Mouse (Mus musculus): ENCODE data around the gene Selenbp1. TPM values are rescaled to one million over a fixed set of nuclear protein-coding genes. Genes with fewer than 3 reads are reported as not detected.
A peak's percentile ranks its signal among the peaks of the same experiment; 100 is the strongest.
"Not testable (repeated sequence)": the region's sequence is repeated elsewhere in the genome, so short reads cannot be mapped to it uniquely, and the experiment has no call there.

Gene Selenbp1
- polyA plus RNA-seq, 1 experiment from 2014 or later, result 12.4 TPM

- H3K27ac ChIP-seq (ENCODE audit: low read length); H3K9ac ChIP-seq (ENCODE audit: low read depth, low read length); H3K4me3 ChIP-seq (ENCODE audit: low read depth, low read length); H3K27me3 ChIP-seq (ENCODE audit: control insufficient read depth, insufficient read depth, low read depth, low read length); H3K4me2 ChIP-seq (ENCODE audit: low read length); ATAC-seq; H3K9me3 ChIP-seq (replicated peaks; ENCODE audit: control insufficient read depth, low read length, poor library complexity, severe bottlenecking); H3K36me3 ChIP-seq (ENCODE audit: control insufficient read depth, insufficient read depth, low read length); H3K4me1 ChIP-seq (ENCODE audit: control insufficient read depth, insufficient read depth, low read length): not testable (repeated sequence)
- 85% methylated on average over 6 of the region's 9 CpGs for WGBS
Measured at GRCm38 (mm10) chr3:94942211-94942967, 9.5 kb downstream of the Selenbp1 start.

DNA sequence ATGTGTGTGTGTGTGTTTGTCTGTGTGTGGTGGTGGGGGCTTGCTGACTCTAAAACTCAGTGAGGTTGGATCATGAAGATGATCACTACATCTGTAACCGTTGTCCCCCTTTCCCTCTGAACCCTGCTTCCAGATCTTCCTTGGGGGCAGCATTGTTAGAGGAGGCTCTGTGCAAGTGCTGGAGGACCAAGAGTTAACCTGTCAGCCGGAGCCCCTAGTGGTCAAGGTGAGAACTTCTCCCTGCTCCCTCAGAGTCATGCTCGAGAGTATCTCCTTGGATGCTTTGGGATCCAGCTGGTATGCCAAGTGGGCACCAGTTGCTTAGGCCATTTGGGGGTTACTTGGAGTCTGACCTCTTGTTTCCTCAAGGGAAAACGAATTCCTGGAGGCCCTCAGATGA lies 10.8 kb downstream of the Selenbp1 start:
- ATAC-seq, result 0 out of 2 replicates have a peak, but pooled peaks have one; percentile 17
- not testable (repeated sequence) for H3K9ac ChIP-seq (ENCODE audit: low read depth, low read length); H3K4me1 ChIP-seq (ENCODE audit: control insufficient read depth, insufficient read depth, low read length); H3K4me2 ChIP-seq (ENCODE audit: low read length); H3K27me3 ChIP-seq (ENCODE audit: control insufficient read depth, insufficient read depth, low read depth, low read length); H3K9me3 ChIP-seq (replicated peaks; ENCODE audit: control insufficient read depth, low read length, poor library complexity, severe bottlenecking); H3K4me3 ChIP-seq (ENCODE audit: low read depth, low read length); H3K27ac ChIP-seq (ENCODE audit: low read length); H3K36me3 ChIP-seq (ENCODE audit: control insufficient read depth, insufficient read depth, low read length)
- WGBS, result 15% methylated on average over 4 of the region's 4 CpGs

DNA sequence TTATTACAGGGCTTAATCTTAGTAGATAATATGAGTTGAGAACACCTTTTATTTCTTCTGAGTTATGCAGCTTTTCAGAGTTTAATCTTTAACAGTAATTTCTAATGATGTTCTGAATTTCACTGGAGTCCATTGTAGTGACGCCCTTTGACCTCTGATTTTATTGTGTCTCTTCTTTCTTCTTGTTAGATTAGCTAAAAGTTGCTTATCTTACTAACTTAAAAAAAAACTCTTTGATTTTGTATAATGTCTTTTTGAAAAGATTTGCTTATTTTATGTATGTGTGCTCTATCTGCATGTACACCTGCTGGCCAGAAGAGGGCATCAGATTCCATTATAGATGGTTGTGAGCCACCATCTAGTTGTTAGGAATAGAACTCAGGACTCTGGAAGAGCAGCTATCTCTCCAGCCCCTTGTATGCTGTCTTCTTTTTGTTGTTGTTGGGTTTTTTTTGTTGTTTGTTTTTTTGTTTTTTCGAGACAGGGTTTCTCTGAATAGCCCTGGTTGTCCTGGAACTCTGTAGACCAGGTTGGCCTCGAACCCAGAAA lies 15.3 kb downstream of the Selenbp1 start:
- no peak for ATAC-seq

GRCm38 (mm10) chr3:94949645-94950044 lies 16.8 kb downstream of the Selenbp1 start:
- no peak overlapping the region for H3K4me3 ChIP-seq (ENCODE audit: low read depth, low read length)
- no peak overlapping the region for H3K4me2 ChIP-seq (ENCODE audit: low read length)
- H3K9me3 ChIP-seq (replicated peaks; ENCODE audit: control insufficient read depth, low read length, poor library complexity, severe bottlenecking), result 0 out of 2 replicates have a peak, but pooled peaks cover 2% of the 10 kb centered on the region
- H3K9ac ChIP-seq (ENCODE audit: low read depth, low read length), result no peak overlapping the region
- 85% methylated on average over 3 of the region's 3 CpGs for WGBS
- H3K4me1 ChIP-seq (ENCODE audit: control insufficient read depth, insufficient read depth, low read length), result peaks cover 3% of the 10 kb centered on the region
- H3K27ac ChIP-seq (ENCODE audit: low read length), result no peak overlapping the region
- no peaks in the 10 kb centered on the region for H3K27me3 ChIP-seq (ENCODE audit: control insufficient read depth, insufficient read depth, low read depth, low read length)
- no peak for ATAC-seq
- H3K36me3 ChIP-seq (ENCODE audit: control insufficient read depth, insufficient read depth, low read length), result no peaks in the 10 kb centered on the region

More for the DNA sequence above, 15.3 kb downstream of the Selenbp1 start:
- Histone ChIP-seq H3K4me1 (ENCODE audit: control insufficient read depth, insufficient read depth, low read length) (0 out of 2 replicates have a peak, but pooled peaks cover 2% of the 10 kb centered on the region), H3K27me3 (ENCODE audit: control insufficient read depth, insufficient read depth, low read depth, low read length) (no peaks in the 10 kb centered on the region), H3K9me3 (replicated peaks; ENCODE audit: control insufficient read depth, low read length, poor library complexity, severe bottlenecking) (0 out of 2 replicates have a peak, but pooled peaks cover 2% of the 10 kb centered on the region), H3K4me2 (ENCODE audit: low read length) (no peak overlapping the region), H3K9ac (ENCODE audit: low read depth, low read length) (no peak overlapping the region), H3K27ac (ENCODE audit: low read length) (no peak overlapping the region), H3K4me3 (ENCODE audit: low read depth, low read length) (no peak overlapping the region), H3K36me3 (ENCODE audit: control insufficient read depth, insufficient read depth, low read length) (no peaks in the 10 kb centered on the region)
- WGBS, result 70% methylated on average over 3 of the region's 3 CpGs

DNA sequence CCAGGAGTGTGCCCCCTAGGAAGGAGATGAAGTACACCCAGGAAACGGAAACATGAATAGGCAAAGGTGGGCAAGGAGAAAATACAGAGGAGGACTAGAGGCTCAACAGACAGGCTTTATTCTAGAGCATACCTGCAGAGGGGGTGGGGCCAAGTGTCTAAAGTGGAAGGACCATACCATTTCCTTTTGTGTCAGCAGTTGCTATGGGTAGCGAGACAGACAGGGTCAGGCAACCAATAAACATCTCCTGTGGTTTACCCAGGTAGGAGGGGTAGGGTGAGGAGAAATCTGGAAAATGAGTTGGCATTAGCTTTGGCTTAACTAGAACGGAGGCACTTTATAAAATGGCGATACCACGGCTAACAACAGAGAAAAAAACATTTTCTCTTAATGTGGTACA lies 19.9 kb downstream of the Selenbp1 start:
- Histone ChIP-seq H3K9me3 (replicated peaks; ENCODE audit: control insufficient read depth, low read length, poor library complexity, severe bottlenecking) (0 out of 2 replicates have a peak, but pooled peaks cover 2% of the 10 kb centered on the region), H3K4me2 (ENCODE audit: low read length) (peak overlapping the region; percentile 63), H3K36me3 (ENCODE audit: control insufficient read depth, insufficient read depth, low read length) (peaks cover 10% of the 10 kb centered on the region), H3K4me3 (ENCODE audit: low read depth, low read length) (peak overlapping the region; percentile 70), H3K9ac (ENCODE audit: low read depth, low read length) (no peak overlapping the region), H3K27ac (ENCODE audit: low read length) (0 out of 2 replicates have a peak overlapping the region, but pooled peaks have one; percentile 97), H3K4me1 (ENCODE audit: control insufficient read depth, insufficient read depth, low read length) (peaks cover 14% of the 10 kb centered on the region), H3K27me3 (ENCODE audit: control insufficient read depth, insufficient read depth, low read depth, low read length) (no peaks in the 10 kb centered on the region)
- ATAC-seq, result no peak
- 69% methylated on average over 5 of the region's 5 CpGs for WGBS

DNA sequence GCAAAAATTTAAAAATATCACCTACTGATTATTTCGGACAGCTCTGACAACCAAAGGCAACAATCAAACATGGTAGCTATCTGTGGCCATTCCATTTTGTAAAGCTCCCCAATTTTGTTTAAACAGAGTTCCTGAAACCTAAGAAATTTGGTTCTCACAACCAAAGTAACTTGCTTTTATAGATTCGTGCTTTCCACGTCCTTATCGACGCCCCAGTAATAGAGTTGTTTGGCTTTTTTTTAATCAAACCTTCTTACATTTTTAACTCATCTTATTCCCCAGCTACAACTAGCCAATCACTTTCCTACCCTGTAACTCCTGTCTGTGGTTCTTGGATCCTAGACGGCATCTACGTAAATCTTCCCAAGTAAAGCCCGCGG lies 20.5 kb downstream of the Selenbp1 start:
- WGBS, result 16% methylated on average over 9 of the region's 9 CpGs
- peak overlapping the region; percentile 70 for H3K4me3 ChIP-seq (ENCODE audit: low read depth, low read length)
- no peaks in the 10 kb centered on the region for H3K27me3 ChIP-seq (ENCODE audit: control insufficient read depth, insufficient read depth, low read depth, low read length)
- H3K4me1 ChIP-seq (ENCODE audit: control insufficient read depth, insufficient read depth, low read length), result peaks cover 14% of the 10 kb centered on the region
- H3K4me2 ChIP-seq (ENCODE audit: low read length), result peak overlapping the region; percentile 63
- peak overlapping the region; percentile 97 for H3K27ac ChIP-seq (ENCODE audit: low read length)
- H3K9me3 ChIP-seq (replicated peaks; ENCODE audit: control insufficient read depth, low read length, poor library complexity, severe bottlenecking), result 0 out of 2 replicates have a peak, but pooled peaks cover 2% of the 10 kb centered on the region
- ATAC-seq, result peak; percentile 38
- peaks cover 16% of the 10 kb centered on the region for H3K36me3 ChIP-seq (ENCODE audit: control insufficient read depth, insufficient read depth, low read length)
- peak overlapping the region; percentile 57 for H3K9ac ChIP-seq (ENCODE audit: low read depth, low read length)

- Histone ChIP-seq H3K9me3 (replicated peaks; ENCODE audit: control insufficient read depth, low read length, poor library complexity, severe bottlenecking) (0 out of 2 replicates have a peak, but pooled peaks cover 2% of the 10 kb centered on the region), H3K27me3 (ENCODE audit: control insufficient read depth, insufficient read depth, low read depth, low read length) (no peaks in the 10 kb centered on the region), H3K27ac (ENCODE audit: low read length) (peak within 1 kb of the TSS; percentile 97), H3K4me1 (ENCODE audit: control insufficient read depth, insufficient read depth, low read length) (peaks cover 14% of the 10 kb centered on the region), H3K36me3 (ENCODE audit: control insufficient read depth, insufficient read depth, low read length) (peaks cover 19% of the 10 kb centered on the region), H3K4me3 (ENCODE audit: low read depth, low read length) (peak within 1 kb of the TSS; percentile 70), H3K9ac (ENCODE audit: low read depth, low read length) (peak within 1 kb of the TSS; percentile 91), H3K4me2 (ENCODE audit: low read length) (peak within 1 kb of the TSS; percentile 63)
- under 1% methylated on average over 50 of the region's 50 CpGs for WGBS
- ATAC-seq, result peak; percentile 97
Measured at GRCm38 (mm10) chr3:94953764-94954616, 21.1 kb downstream of the Selenbp1 start, which contains the start of gene Rfx5. TSS of gene Rfx5 (plus strand) at chr3:94954075.

GRCm38 (mm10) chr3:94958295-94958694 lies 25.4 kb downstream of the Selenbp1 start:
- ATAC-seq, result no peak
- no peaks in the 10 kb centered on the region for H3K9me3 ChIP-seq (replicated peaks; ENCODE audit: control insufficient read depth, low read length, poor library complexity, severe bottlenecking)
- H3K27ac ChIP-seq (ENCODE audit: low read length), result no peak overlapping the region
- peaks cover 19% of the 10 kb centered on the region for H3K36me3 ChIP-seq (ENCODE audit: control insufficient read depth, insufficient read depth, low read length)
- no peak overlapping the region for H3K9ac ChIP-seq (ENCODE audit: low read depth, low read length)
- no peak overlapping the region for H3K4me3 ChIP-seq (ENCODE audit: low read depth, low read length)
- peaks cover 12% of the 10 kb centered on the region for H3K4me1 ChIP-seq (ENCODE audit: control insufficient read depth, insufficient read depth, low read length)
- no peaks in the 10 kb centered on the region for H3K27me3 ChIP-seq (ENCODE audit: control insufficient read depth, insufficient read depth, low read depth, low read length)
- 93% methylated on average over 8 of the region's 8 CpGs for WGBS
- H3K4me2 ChIP-seq (ENCODE audit: low read length), result no peak overlapping the region
